Mouse (Mus musculus): ENCODE data around the gene Kat2a. TPM values are rescaled to one million over a fixed set of nuclear protein-coding genes. Genes with fewer than 3 reads are reported as not detected.

The Kat2a gene
- polyA plus RNA-seq, 1 experiment = 29.0 TPM

- DNase-seq (ENCODE audit: low read depth) = no peak
These were observed 1.3 kb downstream of the Kat2a start for GRCm38 (mm10) chr11:100710977-100711376.

GRCm38 (mm10) chr11:100710528-100710927 is 1.7 kb downstream of the Kat2a start:
- no peak for DNase-seq (ENCODE audit: low read depth)

GRCm38 (mm10) chr11:100709201-100709810 is 3.0 kb downstream of the Kat2a start:
- DNase-seq (ENCODE audit: low read depth) = no peak

- no peak for DNase-seq (ENCODE audit: low read depth)
These were observed 7.0 kb downstream of the Kat2a start for GRCm38 (mm10) chr11:100705095-100705747.

GRCm38 (mm10) chr11:100703851-100704531 is 8.3 kb downstream of the Kat2a start, which contains the start of gene Dhx58:
Dhx58 (minus strand) TSS chr11:100704271.
- DNase-seq (ENCODE audit: low read depth) = no peak

GRCm38 (mm10) chr11:100703366-100703765 is 8.9 kb downstream of the Kat2a start:
- no peak for DNase-seq (ENCODE audit: low read depth)

- DNase-seq (ENCODE audit: low read depth) = no peak
These were observed 9.4 kb downstream of the Kat2a start for GRCm38 (mm10) chr11:100702906-100703305.

- no peak for DNase-seq (ENCODE audit: low read depth)
These were observed 10.0 kb downstream of the Kat2a start for GRCm38 (mm10) chr11:100702081-100702851.

- DNase-seq (ENCODE audit: low read depth) = no peak
These were observed 11.0 kb downstream of the Kat2a start for GRCm38 (mm10) chr11:100701301-100701700.

GRCm38 (mm10) chr11:100700710-100701109 is 11.6 kb downstream of the Kat2a start:
- DNase-seq (ENCODE audit: low read depth) = no peak

- DNase-seq (ENCODE audit: low read depth) = no peak
These were observed 14.3 kb downstream of the Kat2a start for GRCm38 (mm10) chr11:100697921-100698320.

- DNase-seq (ENCODE audit: low read depth) = no peak
These were observed 17.3 kb downstream of the Kat2a start for GRCm38 (mm10) chr11:100694926-100695325.

- no peak for DNase-seq (ENCODE audit: low read depth)
These were observed 19.1 kb downstream of the Kat2a start for GRCm38 (mm10) chr11:100693154-100693553.

GRCm38 (mm10) chr11:100692164-100692616 is 20.1 kb downstream of the Kat2a start, which contains the start of gene Zfp385c:
Zfp385c (minus strand) TSS chr11:100692455.
- DNase-seq (ENCODE audit: low read depth) = no peak

GRCm38 (mm10) chr11:100690389-100690788 is 21.9 kb downstream of the Kat2a start:
- no peak for DNase-seq (ENCODE audit: low read depth)

GRCm38 (mm10) chr11:100688443-100688842 is 23.8 kb downstream of the Kat2a start:
- no peak for DNase-seq (ENCODE audit: low read depth)

GRCm38 (mm10) chr11:100687265-100687664 is 25.0 kb downstream of the Kat2a start:
- DNase-seq (ENCODE audit: low read depth) = no peak

GRCm38 (mm10) chr11:100685371-100685770 is 26.9 kb downstream of the Kat2a start:
- no peak for DNase-seq (ENCODE audit: low read depth)

GRCm38 (mm10) chr11:100684084-100684483 is 28.2 kb downstream of the Kat2a start:
- DNase-seq (ENCODE audit: low read depth) = no peak

GRCm38 (mm10) chr11:100682526-100682925 is 29.7 kb downstream of the Kat2a start:
- DNase-seq (ENCODE audit: low read depth) = no peak

- DNase-seq (ENCODE audit: low read depth) = no peak
These were observed 30.4 kb downstream of the Kat2a start for GRCm38 (mm10) chr11:100681826-100682225.

GRCm38 (mm10) chr11:100677810-100678209 is 34.5 kb downstream of the Kat2a start:
- no peak for DNase-seq (ENCODE audit: low read depth)

Measured in gonadal fat pad, adult 2 months (tissue).